Mouse (Mus musculus): Measurements from ENCODE around the gene Spout1.
"Not testable (repeated sequence)": the region's sequence is repeated elsewhere in the genome, so short reads cannot be mapped to it uniquely, and the experiment has no call there.

The Spout1 gene

GRCm38 (mm10) chr2:30177700-30178675 lies at the start of gene Spout1:
Gene Spout1, minus strand, starts transcription at chr2:30178459.
- peak; percentile 98 for DNase-seq

GRCm38 (mm10) chr2:30216293-30216692 lies 38.0 kb upstream of the Spout1 start:
- no peak for DNase-seq

GRCm38 (mm10) chr2:30215493-30215892 lies 37.2 kb upstream of the Spout1 start:
- no peak for DNase-seq

GRCm38 (mm10) chr2:30214745-30215144 lies 36.5 kb upstream of the Spout1 start:
- DNase-seq: no peak

- no peak for DNase-seq
Measured at GRCm38 (mm10) chr2:30212951-30213350, 34.7 kb upstream of the Spout1 start.

GRCm38 (mm10) chr2:30212169-30212545 lies 33.9 kb upstream of the Spout1 start:
- no peak for DNase-seq

GRCm38 (mm10) chr2:30211408-30212168 lies 33.3 kb upstream of the Spout1 start:
- no peak for DNase-seq

GRCm38 (mm10) chr2:30207886-30208285 lies 29.6 kb upstream of the Spout1 start:
- DNase-seq: no peak

GRCm38 (mm10) chr2:30207401-30207800 lies 29.1 kb upstream of the Spout1 start:
- DNase-seq: no peak

GRCm38 (mm10) chr2:30205629-30206357 lies 27.5 kb upstream of the Spout1 start, which contains the start of gene Kyat1:
Gene Kyat1, minus strand, starts transcription at chr2:30205847.
- DNase-seq: peak; percentile 98

- no peak for DNase-seq
Measured at GRCm38 (mm10) chr2:30205255-30205628, 27.0 kb upstream of the Spout1 start.

- DNase-seq: peak; percentile 58
Measured at GRCm38 (mm10) chr2:30203439-30203838, 25.2 kb upstream of the Spout1 start.

- DNase-seq: no peak
Measured at GRCm38 (mm10) chr2:30200388-30200925, 22.2 kb upstream of the Spout1 start.

- DNase-seq: no peak
Measured at GRCm38 (mm10) chr2:30199984-30200383, 21.7 kb upstream of the Spout1 start.

GRCm38 (mm10) chr2:30198021-30198420 lies 19.8 kb upstream of the Spout1 start:
- no peak for DNase-seq

GRCm38 (mm10) chr2:30194656-30195055 lies 16.4 kb upstream of the Spout1 start:
- DNase-seq: no peak

- no peak for DNase-seq
Measured at GRCm38 (mm10) chr2:30191790-30192580, 13.7 kb upstream of the Spout1 start.

GRCm38 (mm10) chr2:30185681-30186080 lies 7.4 kb upstream of the Spout1 start:
- no peak for DNase-seq

- DNase-seq: no peak
Measured at GRCm38 (mm10) chr2:30185276-30185675, 7.0 kb upstream of the Spout1 start.

GRCm38 (mm10) chr2:30183721-30184120 lies 5.5 kb upstream of the Spout1 start:
- no peak for DNase-seq

- no peak for DNase-seq
Measured at GRCm38 (mm10) chr2:30182424-30182823, 4.2 kb upstream of the Spout1 start.

- DNase-seq: not testable (repeated sequence)
Measured at GRCm38 (mm10) chr2:30178711-30179110, 452 bp upstream of the Spout1 start.
